Mouse (Mus musculus) lung, adult 2 months (tissue): ENCODE measurements around the gene Htr1d. TPM values are rescaled to one million over a fixed set of nuclear protein-coding genes. Genes with fewer than 3 reads are reported as not detected.

ENCODE experiments used
- DNase-seq: peaks from one replicate; pipeline ENCODE4 v3.0.0; 2022
- H3K4me1 ChIP-seq: fragments of 200-500 bp; 2 replicates; pipeline ENCODE4 v1.6.1; 2011; ENCODE audit warnings: low read length; ENCODE audit not compliant: control insufficient read depth, insufficient read depth
- H3K4me3 ChIP-seq: fragments of 200-500 bp; replicated peaks from 2 replicates; pipeline ENCODE3; 2011; ENCODE audit warnings: low read depth, mild to moderate bottlenecking, control low read depth, low read length; ENCODE audit errors: extremely low read depth
- CTCF ChIP-seq: fragments of 200-500 bp; IDR thresholded peaks from 2 replicates; pipeline ENCODE4 v1.5.1; 2011; ENCODE audit warnings: mild to moderate bottlenecking, low read length, control low read depth; ENCODE audit not compliant: insufficient read depth
- POLR2A ChIP-seq: fragments of 200-500 bp; IDR thresholded peaks from 2 replicates; pipeline ENCODE4 v1.6.1; 2011; ENCODE audit warnings: low read depth, mild to moderate bottlenecking, control low read depth, low read length, borderline replicate concordance; ENCODE audit errors: extremely low read depth
- WGBS: fragments of 180-500 bp; shearing (Covaris S2); methylation state at CpG from one replicate; pipeline ENCODE4 v1.1.7; 2018; 5-methylcytosine and 5-hydroxymethylcytosine counted together
- polyA plus RNA-seq: library from polyadenylated mRNA; depleted of rRNA; stranded (reverse); fragments of >200 nt; gene quantifications from 2 replicates; pipeline ENCODE4 v1.2.3, GENCODE M21; 2012; rRNA removed

The Htr1d gene
- 0.10 TPM in 1 of 2 replicates, not detected in the other for polyA plus RNA-seq

GRCm38 (mm10) chr4:136423224-136423623 lies at the start of gene Htr1d:
Gene Htr1d, plus strand, starts transcription at chr4:136423524.
- DNase-seq, result no peak
- TF ChIP-seq POLR2A (no peak), CTCF (no peak)
- WGBS, result 57% methylated on average over 9 of the region's 9 CpGs
- peaks cover 3% of the 10 kb centered on the region; the same call in 1 of the 2 replicates for H3K4me1 ChIP-seq
- no peak within 1 kb of the TSS for H3K4me3 ChIP-seq

- WGBS, result 76% methylated on average over 5 of the region's 5 CpGs
- Histone ChIP-seq H3K4me3 (no peak overlapping the region), H3K4me1 (no peaks in the 10 kb centered on the region)
- DNase-seq, result no peak
- TF ChIP-seq CTCF (no peak), POLR2A (no peak)
Measured at GRCm38 (mm10) chr4:136377001-136377400, 46.3 kb upstream of the Htr1d start.

GRCm38 (mm10) chr4:136383052-136383451 lies 40.3 kb upstream of the Htr1d start:
- H3K4me3 ChIP-seq, result no peak overlapping the region
- no peaks in the 10 kb centered on the region for H3K4me1 ChIP-seq
- DNase-seq, result no peak
- TF ChIP-seq POLR2A (no peak), CTCF (no peak)
- WGBS, result 86% methylated on average over 5 of the region's 5 CpGs

GRCm38 (mm10) chr4:136383839-136384238 lies 39.5 kb upstream of the Htr1d start:
- H3K4me3 ChIP-seq, result no peak overlapping the region
- no peak for DNase-seq
- 56% methylated on average over 6 of the region's 6 CpGs for whole genome bisulfite sequencing
- TF ChIP-seq POLR2A (no peak), CTCF (no peak)
- H3K4me1 ChIP-seq, result no peaks in the 10 kb centered on the region

GRCm38 (mm10) chr4:136387261-136387660 lies 36.1 kb upstream of the Htr1d start:
- 59% methylated on average over 11 of the region's 11 CpGs for WGBS
- TF ChIP-seq POLR2A (no peak), CTCF (no peak)
- Histone ChIP-seq H3K4me1 (no peaks in the 10 kb centered on the region), H3K4me3 (no peak overlapping the region)
- no peak for DNase-seq

- Histone ChIP-seq H3K4me1 (no peaks in the 10 kb centered on the region), H3K4me3 (no peak overlapping the region)
- TF ChIP-seq CTCF (no peak), POLR2A (no peak)
- DNase-seq, result no peak
- 67% methylated on average over 10 of the region's 10 CpGs for WGBS
Measured at GRCm38 (mm10) chr4:136401806-136402205, 21.5 kb upstream of the Htr1d start.

GRCm38 (mm10) chr4:136407831-136408230 lies 15.5 kb upstream of the Htr1d start:
- DNase-seq, result no peak
- 67% methylated on average over 11 of the region's 11 CpGs for WGBS
- no peak for TF ChIP-seq CTCF
- no peak for TF ChIP-seq POLR2A
- no peaks in the 10 kb centered on the region for H3K4me1 ChIP-seq
- no peak overlapping the region for H3K4me3 ChIP-seq

GRCm38 (mm10) chr4:136411995-136412765 lies 11.1 kb upstream of the Htr1d start:
- 67% methylated on average over 10 of the region's 10 CpGs for WGBS
- no peak overlapping the region for H3K4me3 ChIP-seq
- DNase-seq, result no peak
- H3K4me1 ChIP-seq, result no peaks in the 10 kb centered on the region
- TF ChIP-seq CTCF (no peak), POLR2A (no peak)

- TF ChIP-seq POLR2A, result no peak
- no peak for TF ChIP-seq CTCF
- Histone ChIP-seq H3K4me3 (no peak overlapping the region), H3K4me1 (peaks cover 3% of the 10 kb centered on the region; the same call in 1 of the 2 replicates)
- no peak for DNase-seq
- 79% methylated on average over 9 of the region's 9 CpGs for WGBS
Measured at GRCm38 (mm10) chr4:136415477-136415876, 7.8 kb upstream of the Htr1d start.

- no peak for DNase-seq
- TF ChIP-seq POLR2A (no peak), CTCF (no peak)
- Histone ChIP-seq H3K4me1 (peaks cover 3% of the 10 kb centered on the region; the same call in 1 of the 2 replicates), H3K4me3 (no peak overlapping the region)
- 19% methylated on average over 11 of the region's 11 CpGs for WGBS
Measured at GRCm38 (mm10) chr4:136418962-136419361, 4.4 kb upstream of the Htr1d start.
